Mouse (Mus musculus) limb, embryonic 15.5 days (tissue): ENCODE data around the gene Schip1. TPM values are rescaled to one million over a fixed set of nuclear protein-coding genes. Genes with fewer than 3 reads are reported as not detected.

ENCODE experiments used
- ATAC-seq: fragments of 200-750 bp; cut with Nextera tagmentation; 2 replicates; pipeline ENCODE4 v1.8.0; 2017; ENCODE audit warnings: low read depth, moderate TSS enrichment; ENCODE audit not compliant: insufficient number of reproducible peaks, low FRiP score, low TSS enrichment
- H3K27ac ChIP-seq: fragments of 300-500 bp; sonication (generic); 2 replicates; pipeline ENCODE4 v1.5.1; 2015; ENCODE audit warnings: moderate library complexity, mild to moderate bottlenecking, inconsistent platforms
- H3K27me3 ChIP-seq: fragments of 300-500 bp; sonication (generic); 2 replicates; pipeline ENCODE4 v1.6.1; 2015; ENCODE audit warnings: inconsistent platforms
- H3K36me3 ChIP-seq: fragments of 300-500 bp; sonication (generic); 2 replicates; pipeline ENCODE4 v1.6.1; 2015; ENCODE audit warnings: inconsistent platforms
- H3K4me1 ChIP-seq: fragments of 300-500 bp; sonication (generic); 2 replicates; pipeline ENCODE4 v1.6.1; 2015; ENCODE audit warnings: inconsistent platforms
- H3K4me2 ChIP-seq: fragments of 300-500 bp; sonication (generic); 2 replicates; pipeline ENCODE4 v1.6.1; 2015; ENCODE audit warnings: mild to moderate bottlenecking, inconsistent platforms
- H3K4me3 ChIP-seq: fragments of 300-500 bp; sonication (generic); 2 replicates; pipeline ENCODE4 v1.5.1; 2015; ENCODE audit warnings: mild to moderate bottlenecking, inconsistent platforms
- H3K9ac ChIP-seq: fragments of 300-500 bp; sonication (generic); 2 replicates; pipeline ENCODE4 v1.6.1; 2015; ENCODE audit warnings: inconsistent platforms
- H3K9me3 ChIP-seq: fragments of 300-500 bp; sonication (generic); 2 replicates; pipeline ENCODE4 v1.6.1; 2016; ENCODE audit warnings: inconsistent platforms
- WGBS: fragments of 180-500 bp; shearing (Covaris S2); methylation state at CpG from one replicate; pipeline ENCODE4 v1.1.7; 2015; 5-methylcytosine and 5-hydroxymethylcytosine counted together
- polyA plus RNA-seq: library from polyadenylated mRNA; unstranded; fragments of >200 nt; fragmentation: Nextera tagmentation; extraction: Ambion mirVana; gene quantifications from 2 replicates; pipeline ENCODE4 v1.2.1, GENCODE M21; 2015

Schip1 gene
- polyA plus RNA-seq, 1 experiment from 2014 or later, result 16.1 TPM

DNA sequence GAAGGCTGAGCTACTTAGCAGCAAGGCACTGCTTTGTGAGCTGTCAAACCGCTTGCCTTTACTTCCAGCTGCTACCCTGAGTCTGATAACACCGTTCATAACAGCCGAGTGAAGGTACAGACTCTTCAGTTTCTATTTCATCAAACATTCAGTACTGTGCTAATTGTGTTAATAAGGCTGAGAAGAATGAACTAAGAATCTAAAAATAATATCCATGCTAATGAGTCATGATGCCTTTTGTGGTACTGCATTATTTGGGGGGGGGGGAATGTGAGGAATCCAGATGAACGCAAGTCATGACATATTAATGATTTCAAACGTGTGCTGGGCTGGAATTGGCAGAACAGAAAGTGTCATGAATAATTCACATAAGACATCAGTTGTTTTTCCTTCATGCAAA lies 341.1 kb downstream of the Schip1 start:
- no peak for ATAC-seq
- no peak overlapping the region for H3K4me2 ChIP-seq
- no peaks in the 10 kb centered on the region for H3K9me3 ChIP-seq
- 76% methylated on average over 5 of the region's 5 CpGs for WGBS
- no peaks in the 10 kb centered on the region for H3K36me3 ChIP-seq
- H3K4me1 ChIP-seq, result no peaks in the 10 kb centered on the region
- no peaks in the 10 kb centered on the region for H3K27me3 ChIP-seq
- no peak overlapping the region for H3K9ac ChIP-seq
- H3K4me3 ChIP-seq, result no peak overlapping the region
- no peak overlapping the region for H3K27ac ChIP-seq

DNA sequence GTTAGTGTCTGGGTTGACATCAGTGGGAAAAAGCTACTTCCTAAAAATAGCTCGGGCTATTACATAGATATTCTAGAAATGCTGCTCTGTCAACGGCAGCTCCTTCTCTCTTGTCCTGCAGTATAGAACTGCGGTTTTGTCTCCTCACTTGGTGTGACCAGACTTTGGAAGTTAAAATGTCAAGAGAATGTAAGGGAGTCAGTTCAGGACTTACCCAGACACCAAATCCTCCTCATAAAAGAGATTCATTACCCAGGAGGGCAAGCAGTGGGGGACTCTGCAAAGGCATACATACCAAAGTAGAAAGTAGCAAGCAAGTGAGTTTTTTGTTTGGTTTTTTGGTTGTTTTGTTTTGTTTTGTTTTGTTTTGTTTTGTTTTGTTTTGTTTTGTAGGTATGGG lies 347.7 kb downstream of the Schip1 start:
- no peak for ATAC-seq
- no peak overlapping the region for H3K9ac ChIP-seq
- H3K9me3 ChIP-seq, result no peaks in the 10 kb centered on the region
- whole genome bisulfite sequencing, result 47% methylated on average over 3 of the region's 3 CpGs
- no peak overlapping the region for H3K27ac ChIP-seq
- no peaks in the 10 kb centered on the region for H3K4me1 ChIP-seq
- H3K4me3 ChIP-seq, result no peak overlapping the region
- H3K36me3 ChIP-seq, result no peaks in the 10 kb centered on the region
- no peaks in the 10 kb centered on the region for H3K27me3 ChIP-seq
- no peak overlapping the region for H3K4me2 ChIP-seq

DNA sequence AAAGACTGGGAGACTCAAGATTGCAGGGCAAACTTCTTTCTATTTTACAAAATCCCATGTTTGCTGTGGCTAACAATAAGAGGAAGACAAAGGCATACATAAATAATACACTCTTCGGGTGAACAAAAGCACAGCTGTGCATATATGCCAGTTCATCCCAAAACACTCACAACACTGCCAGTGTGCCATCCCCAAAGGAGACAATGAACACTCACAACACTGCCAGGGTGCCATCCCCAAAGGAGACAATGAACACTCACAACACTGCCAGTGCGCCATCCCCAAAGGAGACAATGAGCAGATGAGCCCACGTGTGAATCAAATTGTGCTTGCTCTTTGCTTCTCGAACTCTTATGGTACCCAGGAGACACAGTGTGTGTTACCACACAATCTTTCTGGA lies 355.2 kb downstream of the Schip1 start:
- WGBS, result 82% methylated on average over 4 of the region's 4 CpGs
- H3K27ac ChIP-seq, result no peak overlapping the region
- no peak overlapping the region for H3K4me3 ChIP-seq
- H3K4me1 ChIP-seq, result no peaks in the 10 kb centered on the region
- no peak overlapping the region for H3K9ac ChIP-seq
- no peaks in the 10 kb centered on the region for H3K9me3 ChIP-seq
- no peak overlapping the region for H3K4me2 ChIP-seq
- ATAC-seq, result no peak
- no peaks in the 10 kb centered on the region for H3K36me3 ChIP-seq
- H3K27me3 ChIP-seq, result no peaks in the 10 kb centered on the region

DNA sequence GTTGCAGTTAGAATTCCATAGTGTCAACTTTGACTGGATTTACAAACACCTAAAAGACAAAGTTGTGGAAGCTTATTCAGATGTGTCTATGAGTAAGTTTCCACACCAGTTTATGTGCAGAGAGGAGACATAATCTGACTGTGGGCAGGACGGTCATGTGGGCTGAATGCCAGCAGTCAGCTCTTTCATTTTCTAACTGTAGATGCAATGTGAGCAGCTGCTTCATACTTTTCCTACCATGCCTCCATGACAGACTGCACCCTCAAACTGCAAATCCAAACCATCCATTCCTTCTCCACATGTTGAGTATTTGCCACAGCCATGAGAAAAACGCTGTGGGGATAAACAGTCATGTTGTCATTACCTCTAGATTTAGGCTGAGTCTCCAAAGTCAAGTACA lies 356.3 kb downstream of the Schip1 start:
- H3K27me3 ChIP-seq, result no peaks in the 10 kb centered on the region
- ATAC-seq, result no peak
- WGBS, result 67% methylated on average over 2 of the region's 2 CpGs
- no peaks in the 10 kb centered on the region for H3K4me1 ChIP-seq
- no peak overlapping the region for H3K4me3 ChIP-seq
- H3K9ac ChIP-seq, result no peak overlapping the region
- H3K36me3 ChIP-seq, result no peaks in the 10 kb centered on the region
- no peak overlapping the region for H3K27ac ChIP-seq
- no peak overlapping the region for H3K4me2 ChIP-seq
- no peaks in the 10 kb centered on the region for H3K9me3 ChIP-seq

DNA sequence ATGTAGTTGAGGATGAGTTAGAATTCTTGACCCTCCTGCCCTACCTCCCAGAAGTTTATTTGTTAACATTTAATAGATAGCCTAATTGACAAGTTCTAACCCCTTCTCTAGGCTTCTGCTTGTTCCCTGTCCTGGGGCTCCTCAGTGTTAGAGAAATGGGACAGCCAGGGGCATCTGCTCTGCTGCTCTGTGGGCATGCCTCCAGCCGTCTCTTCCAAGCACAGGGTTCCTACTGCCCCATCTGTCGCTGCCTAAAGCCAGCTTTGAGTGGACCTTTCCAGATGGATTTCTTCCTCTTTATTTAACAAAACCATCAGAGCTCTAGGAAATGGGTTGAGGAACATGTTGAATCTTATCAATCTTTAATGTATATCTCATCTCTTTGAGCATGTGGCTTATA lies 357.2 kb downstream of the Schip1 start:
- H3K27me3 ChIP-seq, result no peaks in the 10 kb centered on the region
- H3K4me1 ChIP-seq, result no peaks in the 10 kb centered on the region
- no peak overlapping the region for H3K9ac ChIP-seq
- no peak overlapping the region for H3K27ac ChIP-seq
- WGBS, result 82% methylated on average over 2 of the region's 2 CpGs
- H3K4me3 ChIP-seq, result no peak overlapping the region
- H3K36me3 ChIP-seq, result no peaks in the 10 kb centered on the region
- no peak for ATAC-seq
- no peak overlapping the region for H3K4me2 ChIP-seq
- no peaks in the 10 kb centered on the region for H3K9me3 ChIP-seq

DNA sequence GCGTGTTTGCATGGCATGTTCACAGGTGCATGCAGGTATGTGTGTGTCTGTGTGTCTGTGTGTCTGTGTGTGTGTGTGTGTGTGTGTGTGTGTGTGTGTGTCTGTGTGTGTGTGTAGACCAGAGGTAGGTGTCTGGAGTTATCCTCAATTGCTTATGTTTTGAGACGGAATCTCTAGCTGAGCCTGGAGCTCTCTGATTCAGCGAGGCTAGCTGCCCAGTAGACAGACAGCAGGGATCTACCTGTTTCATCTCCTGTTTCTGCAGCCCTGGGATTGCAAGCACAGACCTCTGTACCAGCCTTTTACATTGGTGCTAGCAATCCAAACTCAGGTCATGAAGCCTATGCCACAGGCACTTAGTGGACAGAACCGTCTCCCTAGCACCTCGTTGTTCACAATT lies 363.5 kb downstream of the Schip1 start:
- Histone ChIP-seq H3K4me1 (no peaks in the 10 kb centered on the region), H3K9ac (no peak overlapping the region), H3K27ac (no peak overlapping the region), H3K9me3 (no peaks in the 10 kb centered on the region), H3K36me3 (no peaks in the 10 kb centered on the region), H3K27me3 (no peaks in the 10 kb centered on the region), H3K4me2 (no peak overlapping the region), H3K4me3 (no peak overlapping the region)
- ATAC-seq, result no peak
- WGBS, result 89% methylated on average over 5 of the region's 5 CpGs

DNA sequence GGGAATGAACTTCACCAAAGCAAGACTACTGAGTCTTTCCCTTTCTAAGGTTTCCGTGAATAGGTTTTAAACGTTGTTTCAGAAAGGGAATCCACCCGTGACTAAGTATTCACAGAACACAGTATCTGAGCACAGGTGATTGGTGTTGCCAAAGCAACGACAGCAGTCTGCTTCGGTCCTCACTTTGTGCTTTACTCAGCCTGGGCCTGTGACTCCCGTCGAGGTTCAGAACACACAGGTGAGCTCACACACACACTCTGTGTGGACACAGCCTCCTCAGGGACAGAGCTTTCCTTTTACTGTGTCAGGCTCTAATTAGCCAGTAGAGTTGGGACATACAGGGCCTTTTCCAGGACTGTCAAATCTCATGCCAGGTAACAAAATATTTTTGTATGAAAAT lies 369.8 kb downstream of the Schip1 start:
- no peak for ATAC-seq
- WGBS, result 59% methylated on average over 7 of the region's 7 CpGs

DNA sequence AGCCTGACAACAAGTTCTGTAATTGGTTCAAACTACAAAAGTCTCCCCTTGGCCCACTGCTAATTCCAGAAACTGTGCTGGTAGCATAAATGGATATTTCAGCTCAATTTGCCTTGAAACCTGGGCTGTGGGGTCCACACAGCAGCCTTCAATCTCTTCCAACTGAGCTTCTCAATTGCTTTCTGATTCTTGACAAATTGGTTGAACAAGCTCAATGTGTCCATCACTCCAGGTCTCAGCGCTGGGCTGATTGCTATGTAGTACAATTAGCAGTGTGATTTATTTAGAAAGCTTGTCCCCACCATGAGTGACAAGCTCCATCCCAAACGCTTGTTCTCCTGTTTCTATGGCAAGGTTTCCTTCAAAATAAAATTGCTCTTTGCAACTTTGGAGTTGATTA lies 370.3 kb downstream of the Schip1 start:
- ATAC-seq, result no peak
- Histone ChIP-seq H3K4me2 (no peak overlapping the region), H3K27ac (no peak overlapping the region), H3K9me3 (no peaks in the 10 kb centered on the region), H3K4me3 (no peak overlapping the region), H3K27me3 (no peaks in the 10 kb centered on the region), H3K36me3 (no peaks in the 10 kb centered on the region), H3K9ac (no peak overlapping the region), H3K4me1 (no peaks in the 10 kb centered on the region)
- WGBS, result 80% methylated on average over 2 of the region's 2 CpGs

More for the DNA sequence above, 369.8 kb downstream of the Schip1 start:
- Histone ChIP-seq H3K36me3 (no peaks in the 10 kb centered on the region), H3K27me3 (no peaks in the 10 kb centered on the region), H3K4me1 (no peaks in the 10 kb centered on the region), H3K9ac (no peak overlapping the region), H3K27ac (no peak overlapping the region), H3K4me2 (no peak overlapping the region), H3K4me3 (no peak overlapping the region), H3K9me3 (no peaks in the 10 kb centered on the region)

DNA sequence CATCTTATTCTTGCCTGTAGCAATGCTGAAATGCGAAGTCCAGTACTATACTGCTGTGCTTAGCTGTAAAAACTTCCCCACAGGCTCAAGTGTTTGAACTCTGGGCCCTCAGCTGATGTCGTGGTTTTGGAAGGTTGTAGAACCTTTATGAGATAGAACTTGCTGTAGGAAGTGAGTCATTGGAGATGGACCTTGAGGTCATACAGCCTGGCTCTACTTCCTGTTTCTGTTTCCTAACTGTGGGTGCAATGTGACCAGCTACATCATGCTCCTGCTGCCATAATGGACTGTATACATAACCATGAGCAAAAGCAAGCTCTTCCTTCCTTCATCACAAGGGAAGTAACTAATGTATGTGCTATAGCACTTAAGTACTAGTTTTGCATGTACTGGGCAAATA lies 383.9 kb downstream of the Schip1 start:
- Histone ChIP-seq H3K27ac (no peak overlapping the region), H3K9me3 (no peaks in the 10 kb centered on the region), H3K4me2 (no peak overlapping the region), H3K9ac (no peak overlapping the region), H3K4me3 (no peak overlapping the region), H3K36me3 (no peaks in the 10 kb centered on the region), H3K4me1 (no peaks in the 10 kb centered on the region; the same call in 1 of the 2 replicates), H3K27me3 (no peaks in the 10 kb centered on the region)
- WGBS, result 71% methylated on average over 2 of the region's 2 CpGs
- ATAC-seq, result no peak

DNA sequence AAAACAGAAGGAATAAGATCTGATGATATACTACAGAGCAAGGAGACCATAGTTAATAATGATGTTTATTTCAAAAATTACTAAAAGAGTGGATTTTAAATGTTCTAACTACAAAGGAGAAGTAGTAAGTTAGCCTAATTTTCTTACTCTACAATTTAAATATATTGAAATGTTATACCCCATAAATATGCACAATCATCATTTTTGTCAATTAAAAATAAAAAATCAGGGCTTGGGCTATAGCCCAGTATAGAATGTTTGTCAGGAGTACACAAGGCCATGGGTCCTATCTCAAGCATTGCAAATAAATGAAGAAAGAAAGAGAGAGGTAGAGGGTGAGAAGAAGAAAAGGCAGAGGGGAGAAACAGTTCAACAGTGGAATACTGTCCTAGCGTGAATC lies 387.0 kb downstream of the Schip1 start:
- Histone ChIP-seq H3K4me2 (no peak overlapping the region), H3K27me3 (no peaks in the 10 kb centered on the region), H3K36me3 (no peaks in the 10 kb centered on the region), H3K4me3 (no peak overlapping the region), H3K27ac (no peak overlapping the region), H3K9me3 (no peaks in the 10 kb centered on the region), H3K9ac (no peak overlapping the region), H3K4me1 (no peaks in the 10 kb centered on the region; the same call in 1 of the 2 replicates)
- 94% methylated on average over 1 of the region's 1 CpGs for WGBS
- no peak for ATAC-seq

DNA sequence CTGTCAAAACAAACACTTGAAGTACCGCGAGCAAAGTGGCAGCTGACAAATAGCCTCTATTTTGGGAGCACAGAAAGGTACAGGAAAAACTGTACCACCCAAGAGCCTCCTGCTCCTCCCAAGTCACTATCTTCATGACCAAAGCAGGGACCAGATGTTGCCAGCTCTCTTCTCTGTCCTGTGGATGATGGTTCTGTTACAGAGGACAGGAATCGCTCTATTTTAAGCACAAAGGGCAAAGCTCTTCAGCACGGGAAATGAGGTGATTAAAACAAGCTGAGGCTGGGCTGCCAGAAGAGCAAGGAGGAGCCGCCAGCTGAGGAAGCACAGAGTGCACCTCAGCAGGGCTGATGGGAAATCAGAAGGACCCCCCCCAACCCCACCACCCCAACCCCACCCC lies 388.7 kb downstream of the Schip1 start:
- no peaks in the 10 kb centered on the region for H3K27me3 ChIP-seq
- H3K36me3 ChIP-seq, result no peaks in the 10 kb centered on the region
- no peak overlapping the region for H3K4me2 ChIP-seq
- WGBS, result 9% methylated on average over 5 of the region's 5 CpGs
- H3K9me3 ChIP-seq, result no peaks in the 10 kb centered on the region
- H3K4me1 ChIP-seq, result no peaks in the 10 kb centered on the region; the same call in 1 of the 2 replicates
- no peak overlapping the region for H3K4me3 ChIP-seq
- no peak overlapping the region for H3K27ac ChIP-seq
- no peak overlapping the region for H3K9ac ChIP-seq
- no peak for ATAC-seq

DNA sequence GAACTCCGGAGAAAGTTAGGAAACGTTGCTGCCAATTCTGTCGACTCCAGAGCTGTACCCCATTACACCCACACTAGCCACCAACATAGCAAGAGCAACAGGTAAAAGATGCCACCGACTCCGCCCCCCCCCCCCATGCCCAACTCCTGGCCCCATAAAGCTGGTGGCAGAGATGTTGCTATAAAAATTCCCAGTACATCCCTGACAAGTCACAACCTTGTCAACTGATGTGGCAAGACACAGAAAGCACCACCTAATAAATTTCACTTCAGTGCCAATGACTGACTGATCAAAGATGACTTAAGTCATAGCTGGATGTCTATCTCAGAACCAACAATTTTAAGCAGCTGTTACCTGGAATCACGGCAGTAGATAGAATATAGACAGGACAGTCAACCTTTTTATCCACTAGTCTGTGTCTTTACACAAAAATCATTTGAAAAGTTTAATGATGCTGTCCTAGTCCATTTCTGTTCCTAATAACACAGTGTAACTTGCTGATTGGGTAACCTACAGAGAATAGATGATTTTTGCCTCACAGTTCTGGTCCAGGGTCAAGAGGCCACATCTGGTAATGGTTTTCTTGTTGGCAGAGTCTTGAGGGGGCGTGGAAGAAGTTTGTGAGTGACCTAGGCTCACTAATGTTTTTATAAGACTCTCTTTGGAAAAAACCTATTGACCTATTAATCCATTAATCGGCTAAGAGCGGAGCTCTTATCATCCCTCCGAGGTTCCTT lies 389.3 kb downstream of the Schip1 start:
- H3K9ac ChIP-seq, result no peak overlapping the region
- no peak for ATAC-seq
- H3K4me3 ChIP-seq, result no peak overlapping the region
- WGBS, result 22% methylated on average over 10 of the region's 10 CpGs
- no peak overlapping the region for H3K27ac ChIP-seq
- H3K4me2 ChIP-seq, result no peak overlapping the region
- H3K4me1 ChIP-seq, result no peaks in the 10 kb centered on the region; the same call in 1 of the 2 replicates
- H3K9me3 ChIP-seq, result no peaks in the 10 kb centered on the region
- H3K27me3 ChIP-seq, result no peaks in the 10 kb centered on the region
- no peaks in the 10 kb centered on the region for H3K36me3 ChIP-seq

DNA sequence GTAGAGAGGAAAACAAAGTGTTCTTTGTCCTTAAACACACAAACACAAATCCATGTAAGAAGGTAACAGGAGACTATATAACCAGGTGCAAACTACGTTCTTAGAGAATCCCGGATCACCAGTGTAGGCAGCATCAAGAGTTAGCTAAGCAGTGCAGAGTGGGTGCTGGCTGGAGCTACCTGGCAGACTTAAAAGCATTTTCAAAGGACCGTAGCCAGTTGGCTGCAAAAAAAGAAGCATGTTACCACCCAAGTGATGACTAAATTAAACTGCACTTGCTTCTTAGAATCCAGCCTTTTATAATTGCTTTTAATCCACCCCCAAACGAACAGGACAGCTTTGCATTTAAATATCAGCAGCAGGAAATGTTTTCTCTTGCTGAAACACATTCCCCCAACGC lies 402.0 kb downstream of the Schip1 start:
- H3K36me3 ChIP-seq, result no peaks in the 10 kb centered on the region
- H3K27me3 ChIP-seq, result no peaks in the 10 kb centered on the region
- no peak overlapping the region for H3K4me2 ChIP-seq
- no peak for ATAC-seq
- 33% methylated on average over 5 of the region's 5 CpGs for WGBS
- no peak overlapping the region for H3K27ac ChIP-seq
- H3K9me3 ChIP-seq, result no peaks in the 10 kb centered on the region
- H3K9ac ChIP-seq, result no peak overlapping the region
- H3K4me1 ChIP-seq, result peaks cover 20% of the 10 kb centered on the region
- no peak overlapping the region for H3K4me3 ChIP-seq
